Mouse (Mus musculus) left cerebral cortex, adult 8-10 months (tissue): Measurements from ENCODE around the gene Cdkl1. TPM values are rescaled to one million over a fixed set of nuclear protein-coding genes. Genes with fewer than 3 reads are reported as not detected.

Experiments
- DNase-seq, 2 experiments: peaks; one replicate each; pipeline ENCODE4 v3.0.0; 2022; ENCODE audit warnings: low spot score in 2 of 2
- total RNA-seq, 4 experiments: library from RNA; stranded (reverse); gene quantifications; 2 replicates each; pipeline ENCODE4 v1.2.4; 2022

The Cdkl1 gene
- total RNA-seq, 4 experiments from 2014 or later = 40.5 to 42.0 (median 41.6) TPM

DNA sequence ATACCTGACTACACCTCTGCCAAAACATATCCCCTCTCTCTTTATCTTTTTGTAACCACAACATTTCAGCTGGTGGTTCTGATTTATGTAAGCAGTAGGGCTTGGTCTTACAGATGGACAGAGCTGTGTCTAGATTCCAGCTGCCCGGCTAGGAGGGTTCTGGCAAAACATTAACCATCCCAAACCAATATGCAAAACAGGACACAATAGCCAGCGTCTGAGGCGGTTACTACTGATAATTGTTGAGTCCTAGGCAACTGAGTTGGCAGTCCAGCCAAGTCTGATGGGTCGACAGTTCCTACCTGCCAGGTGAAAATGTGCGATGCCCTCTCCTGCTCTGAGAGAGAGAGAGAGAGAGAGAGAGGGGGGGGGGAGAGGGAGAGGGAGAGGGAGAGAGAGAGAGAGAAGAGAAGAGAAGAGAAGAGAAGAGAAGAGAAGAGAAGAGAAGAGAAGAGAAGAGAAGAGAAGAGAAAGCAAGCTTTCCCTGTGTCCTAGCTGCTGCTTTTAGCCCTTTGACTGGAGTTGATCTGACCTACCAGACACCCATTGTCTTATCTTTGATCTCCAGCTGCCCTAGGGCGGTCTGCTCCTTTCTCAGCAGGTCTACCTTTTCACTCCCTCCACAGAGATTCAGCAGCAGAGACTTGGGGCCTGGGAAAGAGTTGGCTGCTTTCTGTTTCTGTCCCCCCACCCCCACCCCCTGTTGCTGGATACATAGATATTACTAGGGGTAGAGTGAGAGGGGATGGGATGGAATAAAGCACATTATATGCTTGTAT, 7.6 kb downstream of the Cdkl1 start:
- no peak for DNase-seq

- DNase-seq = no peak
Measured at GRCm38 (mm10) chr12:69781935-69782650, 9.0 kb downstream of the Cdkl1 start.

DNA sequence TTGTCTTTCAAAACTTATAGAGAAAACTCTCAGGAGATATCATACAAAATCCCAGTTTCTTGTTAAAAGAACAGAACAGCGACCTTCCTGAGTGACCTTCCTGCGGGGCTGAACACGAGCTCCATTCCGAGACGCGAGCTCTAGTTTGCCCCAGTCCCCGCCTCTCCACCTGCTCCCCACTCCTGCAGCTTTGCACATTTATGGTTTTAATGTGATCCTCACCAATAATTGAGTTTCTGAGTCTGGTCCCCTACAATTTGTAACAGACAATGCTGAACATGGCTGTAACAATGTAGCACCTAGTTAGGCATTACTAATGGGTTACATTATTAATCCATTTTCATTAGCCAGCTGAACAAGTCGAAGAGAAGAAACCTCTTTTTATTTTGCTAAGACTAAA, 9.6 kb downstream of the Cdkl1 start:
- DNase-seq = no peak

- DNase-seq = no peak
Measured at GRCm38 (mm10) chr12:69777957-69778356, 13.1 kb downstream of the Cdkl1 start.

GRCm38 (mm10) chr12:69777341-69777730, 13.7 kb downstream of the Cdkl1 start:
- DNase-seq = no peak

DNA sequence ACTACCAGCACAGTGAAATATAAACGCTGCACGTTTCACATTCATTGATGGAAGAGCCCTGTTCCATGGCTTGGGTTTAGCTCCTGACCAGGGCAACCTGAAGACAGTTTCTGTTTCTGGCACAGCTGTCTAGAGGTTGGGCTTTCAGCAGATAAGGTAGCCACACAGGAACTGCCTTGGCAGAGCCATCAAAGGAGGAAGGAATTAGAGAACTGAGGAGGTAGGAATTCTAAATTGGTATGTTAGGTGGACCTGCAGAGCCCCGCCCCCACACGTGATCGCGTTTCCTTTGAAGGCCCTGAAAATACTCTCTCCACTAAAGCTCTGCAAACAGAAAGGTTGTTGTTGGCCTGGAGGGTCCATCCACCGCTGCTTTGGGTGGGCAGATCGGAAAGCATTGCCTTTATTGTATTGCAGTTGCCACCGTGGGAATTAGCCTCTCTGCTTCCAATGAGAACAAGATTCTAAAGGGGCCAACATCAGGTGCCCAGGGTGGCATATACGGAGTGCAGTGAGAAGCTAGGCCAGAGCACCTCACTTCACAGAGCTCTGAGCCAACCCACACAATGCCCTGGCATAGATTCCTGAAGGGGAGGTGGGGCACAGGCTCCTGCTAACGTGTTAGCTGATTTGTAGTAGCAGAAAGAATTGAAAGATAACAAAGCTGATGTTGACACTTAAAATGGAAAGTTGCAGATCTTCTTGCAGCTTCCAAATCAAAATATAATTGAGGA, 14.3 kb downstream of the Cdkl1 start:
- no peak for DNase-seq

DNA sequence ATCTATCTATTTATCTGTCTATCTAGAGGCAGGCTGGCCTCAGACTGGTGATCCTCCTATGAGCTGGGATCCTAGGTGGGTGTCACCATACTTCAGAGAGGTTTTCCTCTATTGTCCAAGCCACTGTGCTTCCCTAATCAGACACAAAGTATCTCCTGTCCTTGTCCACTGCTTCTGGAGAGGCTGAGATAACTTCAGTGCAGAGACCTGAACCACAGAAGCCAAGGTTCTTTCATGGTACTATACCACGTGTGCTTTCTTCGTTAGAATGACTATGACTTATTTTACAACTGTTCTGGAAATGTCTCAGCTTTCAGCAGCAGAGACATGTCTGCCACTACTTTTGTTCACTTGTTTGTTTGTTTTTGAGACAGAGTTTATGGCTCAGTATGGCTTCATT, 22.2 kb downstream of the Cdkl1 start:
- no peak for DNase-seq

DNA sequence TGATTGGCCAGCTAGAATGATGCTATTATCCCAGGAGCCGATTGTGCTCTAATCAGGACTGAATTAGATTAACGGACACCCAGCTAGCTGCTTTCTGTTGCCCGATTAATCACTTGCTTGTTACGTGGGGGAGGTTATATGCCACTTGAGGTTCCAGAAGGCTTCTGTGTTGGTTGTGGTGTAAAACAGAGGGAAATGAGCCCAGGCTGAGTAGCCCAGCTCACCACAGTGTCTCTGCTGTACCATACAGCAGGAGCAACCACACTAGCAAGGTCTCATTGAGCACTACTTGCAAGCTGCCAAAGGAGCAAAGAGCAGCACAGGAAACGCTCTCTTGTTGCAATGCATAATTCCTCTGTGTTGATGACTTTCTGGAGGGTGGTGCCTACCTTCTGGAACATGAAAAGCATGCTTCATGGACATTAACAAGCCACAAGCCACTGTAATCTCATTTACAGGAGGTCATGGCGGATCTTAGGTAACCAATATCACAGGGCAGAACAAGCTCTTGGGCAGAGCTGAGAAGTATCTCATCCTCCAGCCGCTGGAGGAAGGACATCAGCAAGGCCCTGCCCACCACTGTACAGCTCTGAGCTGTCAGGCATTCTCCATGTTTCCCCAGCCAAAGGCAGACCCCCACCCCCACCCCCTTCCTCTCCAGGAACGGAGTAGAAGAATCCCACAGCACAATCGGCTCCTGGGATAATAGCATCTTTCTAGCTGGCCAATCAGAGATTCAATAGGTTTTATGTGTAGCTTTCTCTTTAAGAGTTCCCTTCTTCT, 23.4 kb downstream of the Cdkl1 start:
- no peak for DNase-seq

GRCm38 (mm10) chr12:69766185-69766904, 24.7 kb downstream of the Cdkl1 start:
- DNase-seq = no peak

DNA sequence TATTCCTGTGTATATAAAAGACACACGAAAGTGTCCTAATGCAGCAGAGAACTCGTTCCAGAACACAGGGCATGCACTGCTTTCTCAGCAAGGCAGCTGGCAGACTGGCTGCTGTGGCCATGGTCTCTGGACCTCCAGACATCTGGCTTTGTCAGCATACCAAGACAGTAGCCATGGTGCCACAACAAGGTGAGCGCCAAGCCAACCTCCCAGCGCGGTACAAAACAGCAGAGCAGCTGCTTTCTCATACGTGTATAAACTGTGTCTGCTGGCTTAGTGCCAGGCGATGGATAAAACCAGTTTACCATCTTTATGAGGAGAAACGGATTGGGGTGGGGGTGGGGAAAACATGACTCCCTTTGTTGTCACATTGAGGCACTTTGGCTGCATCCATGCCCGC, 25.5 kb downstream of the Cdkl1 start:
- DNase-seq = no peak

DNA sequence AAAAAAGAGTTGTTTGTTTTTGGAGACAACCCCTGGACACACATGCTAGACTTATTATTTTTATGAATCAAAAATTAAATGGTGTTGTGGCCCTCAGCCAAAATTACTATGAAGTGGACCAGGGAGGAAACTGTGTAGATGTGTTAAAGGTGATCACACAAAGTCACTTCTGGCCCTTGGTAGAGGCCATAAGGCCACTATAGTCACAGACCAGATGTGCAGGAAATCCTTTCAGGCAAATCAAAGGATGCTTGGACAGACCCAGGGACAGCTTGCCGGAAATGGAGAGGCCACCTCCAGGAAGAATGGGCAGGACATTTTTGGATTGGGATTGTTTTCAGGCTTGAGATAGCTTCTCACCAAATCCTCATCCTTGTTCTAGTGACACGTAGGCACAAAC, 29.5 kb downstream of the Cdkl1 start:
- no peak for DNase-seq

- DNase-seq = no peak
Measured at GRCm38 (mm10) chr12:69760743-69761406, 30.2 kb downstream of the Cdkl1 start.

GRCm38 (mm10) chr12:69760014-69760413, 31.1 kb downstream of the Cdkl1 start:
- no peak for DNase-seq

DNA sequence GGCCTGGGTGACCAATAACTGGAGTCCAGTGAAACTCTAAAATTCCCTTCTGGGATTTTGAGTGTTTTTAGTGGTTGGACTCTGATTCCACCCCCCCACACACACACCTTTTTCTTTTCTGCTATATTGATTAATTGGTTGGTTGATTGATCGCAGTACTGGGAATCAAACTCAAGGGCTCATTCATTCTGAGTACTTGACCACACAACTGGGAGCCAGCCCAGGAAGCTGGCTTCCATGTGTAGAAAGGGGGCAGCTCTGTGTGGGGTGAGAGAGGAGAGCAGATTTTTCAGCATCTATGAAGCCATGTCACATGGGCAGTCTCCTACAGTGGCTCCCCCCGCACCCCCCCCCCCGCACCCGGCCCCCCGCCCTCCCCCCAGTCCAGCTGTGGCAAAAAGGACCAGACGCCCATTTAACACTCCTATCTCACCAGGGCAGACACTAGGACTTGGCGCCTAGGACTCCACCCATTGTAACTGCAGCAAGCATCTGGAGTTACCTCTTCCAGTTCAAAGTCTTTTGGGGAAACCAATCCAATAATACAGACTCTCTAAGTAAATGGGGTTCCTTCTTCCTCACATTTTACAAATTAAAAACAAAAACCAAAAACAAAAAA, 31.7 kb downstream of the Cdkl1 start:
- DNase-seq = no peak

- DNase-seq = no peak
Measured at GRCm38 (mm10) chr12:69758221-69759185, 32.6 kb downstream of the Cdkl1 start.

- peak; percentile 25 to 38 for DNase-seq
Measured at GRCm38 (mm10) chr12:69757418-69758141, 33.5 kb downstream of the Cdkl1 start.

DNA sequence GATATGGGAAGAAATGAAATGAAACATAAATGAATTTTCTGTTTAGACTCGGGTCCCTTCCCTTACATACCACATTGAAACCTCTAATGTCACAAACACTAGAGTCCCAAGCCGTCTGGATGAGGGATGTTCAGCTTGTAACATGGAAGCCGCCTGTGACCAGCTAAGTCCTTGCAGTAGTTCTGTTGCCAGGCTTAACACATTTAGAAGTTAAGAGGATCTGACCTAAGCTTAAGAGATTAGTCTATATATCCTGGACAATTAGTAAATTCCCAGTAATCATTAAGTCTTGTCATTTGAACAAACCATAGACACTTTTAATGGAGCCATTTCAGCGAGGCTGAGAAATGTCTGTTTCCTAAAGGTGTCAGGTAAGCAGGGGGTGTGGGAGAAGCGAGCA, 35.1 kb downstream of the Cdkl1 start:
- DNase-seq = no peak

DNA sequence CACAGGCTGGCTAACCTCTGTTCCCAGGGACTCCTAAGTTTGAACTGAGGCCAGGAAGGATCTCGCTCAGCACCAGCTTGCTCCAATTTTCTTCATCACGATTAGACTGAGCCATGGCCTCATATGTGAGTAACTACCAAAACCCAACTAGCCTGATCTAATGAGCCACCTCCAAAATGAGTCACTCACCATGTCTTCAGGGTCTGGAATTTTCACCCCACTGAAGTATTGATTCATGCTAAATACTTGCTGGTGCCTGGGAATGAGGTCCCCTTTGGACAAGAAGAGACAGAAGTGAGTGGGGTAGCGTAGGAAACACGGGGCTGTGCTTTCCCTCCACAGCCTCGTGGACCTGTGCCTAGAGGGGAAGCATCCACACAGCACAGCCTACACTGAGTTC, 37.1 kb downstream of the Cdkl1 start:
- DNase-seq = no peak
